In genomic region chr1:39555556-39556415, GRCm38 (mm10) we compare ENCODE assay signal across 10 mouse cellular contexts. TPM values are rescaled to one million over a fixed set of nuclear protein-coding genes. Genes with fewer than 3 reads are reported as not detected.
A peak's percentile ranks its signal among the peaks of the same experiment; 100 is the strongest.
DNase-seq lines count a peak whose midpoint lies in the region; ATAC-seq and TF ChIP-seq lines count a peak whose summit lies in the region.
"Had no signal": no experiment of that assay in that cellular context is flagged by ENCODE, and none has a peak within 500 bp of the region (broad histone marks: within the 10 kb centered on the region; RNA-seq: fewer than 3 reads in every experiment).

No protein-coding gene starts in this region.

- no peaks in the 10 kb centered on the region for H3K9me3 ChIP-seq in kidney, embryonic 16.5 days (ENCODE audit: low read length)

- H3ac ChIP-seq in myocyte (ENCODE audit: control insufficient read depth, insufficient read length): no peak overlapping the region

- DNase-seq in kidney, postnatal 10 days: no peak
- peak; percentile 79 for DNase-seq in MN1 (ENCODE audit: low spot score)
- DNase-seq in frontal cortex, adult 2 months (ENCODE audit: extremely low spot score in 1 of 2, low spot score in 1 of 2): peak; percentile 88 to 90
- DNase-seq in cerebellum, adult 18-20 months: no peak
- no peak for DNase-seq in lung, adult 18-20 months
- DNase-seq: cerebellum, postnatal 36 days had no signal

- H3K4me1 ChIP-seq in kidney, embryonic 16.5 days (ENCODE audit: insufficient read depth, low read length): peaks cover 15% of the 10 kb centered on the region

- H3K27me3 ChIP-seq in kidney, embryonic 16.5 days (ENCODE audit: insufficient read depth, low read length): no peaks in the 10 kb centered on the region
- no peaks in the 10 kb centered on the region for H3K27me3 ChIP-seq in myocyte (ENCODE audit: control insufficient read depth, insufficient read depth, insufficient read length)

- no peak overlapping the region for H3K4me3 ChIP-seq in kidney, embryonic 16.5 days (ENCODE audit: low read length)
- no peak overlapping the region for H3K4me3 ChIP-seq in myocyte

- peaks cover 41% of the 10 kb centered on the region for H3K36me3 ChIP-seq in kidney, embryonic 16.5 days (ENCODE audit: insufficient read depth, low read length)
- H3K36me3 ChIP-seq in myocyte (ENCODE audit: control insufficient read depth, insufficient read depth): peaks cover 26% of the 10 kb centered on the region

- peaks cover 4% of the 10 kb centered on the region for H3K79me2 ChIP-seq in myocyte (ENCODE audit: control insufficient read depth, insufficient read depth)

- H3K9ac ChIP-seq in kidney, embryonic 16.5 days (replicated peaks; ENCODE audit: low read length): no peak overlapping the region
- H3K9ac ChIP-seq: liver, embryonic 14.5 days had no signal

- peak overlapping the region; percentile 78 for H3K27ac ChIP-seq in kidney, embryonic 16.5 days (ENCODE audit: low read length)
- H3K27ac ChIP-seq: liver, embryonic 14.5 days had no signal

- ATAC-seq in kidney, embryonic 16.5 days (ENCODE audit: low FRiP score, low TSS enrichment): peak; percentile 57
- no peak for ATAC-seq in megakaryocyte, adult 5-6 weeks (ENCODE audit: poor library complexity, severe bottlenecking)

- no peak for TF ChIP-seq POLR2A in myocyte (IDR thresholded peaks at IDR 0.05; ENCODE audit: insufficient read length, low read depth)

- 0 out of 2 replicates have a peak overlapping the region, but pooled peaks have one; percentile 13 for H3K4me2 ChIP-seq in kidney, embryonic 16.5 days (replicated peaks; ENCODE audit: low read depth, low read length)
- peak overlapping the region; percentile 84 for H3K4me2 ChIP-seq in myocyte (ENCODE audit: low read depth)

- WGBS in kidney, embryonic 16.5 days: 29% methylated on average over 9 of the region's 9 CpGs

TF ChIP-seq in myocyte, 11 proteins besides CTCF, POLR2A, EP300 and RAD21:
- peak; percentile 34 for TF ChIP-seq USF1 (IDR thresholded peaks at IDR 0.05; ENCODE audit: low read depth)
- peak in 2 of 3 experiments; percentile 8 to 30 for TF ChIP-seq MYOD1 (IDR thresholded peaks at IDR 0.05; ENCODE audit: control insufficient read depth in 1 of 3, insufficient read length in 2 of 3, low read depth in 2 of 3)
- TF ChIP-seq MYOG (IDR thresholded peaks at IDR 0.05; ENCODE audit: control insufficient read depth in 1 of 3, insufficient read depth in 1 of 3, insufficient read length in 2 of 3, low read depth in 2 of 3): no peak
- TF ChIP-seq CEBPB (IDR thresholded peaks at IDR 0.05; ENCODE audit: insufficient read depth, poor library complexity, severe bottlenecking): 0 out of 2 replicates have a peak, but pooled peaks have one; percentile 26
- no peak for TF ChIP-seq REST (IDR thresholded peaks at IDR 0.05; ENCODE audit: insufficient read depth, insufficient read length)
- TF ChIP-seq MAX (IDR thresholded peaks at IDR 0.05; ENCODE audit: low read depth): peak; percentile 87
TF ChIP-seq in myocyte: peak in this region for 4.

RNA-seq across cellular contexts. Expression of gene Cnot11, which starts 21.0 kb away (rescaled TPM):
- polyA plus RNA-seq in kidney, embryonic 16.5 days (2015; fragmentation: Nextera tagmentation; extraction: Ambion mirVana): 14.6 and 15.6 TPM in 2 replicates
- 19.4 and 19.9 TPM in 2 replicates for polyA plus RNA-seq in frontal cortex, adult 2 months (2012; rRNA removed)
- 16.8 TPM for polyA plus RNA-seq in myocyte (2012; fragmentation: generic; extraction: Trizol)
- total RNA-seq in megakaryocyte, adult 5-6 weeks (2015): 16.9 and 17.9 TPM in 2 replicates
- 18.1 and 20.2 TPM in 2 replicates for total RNA-seq in megakaryocyte, adult 5-6 weeks (2017)

RNA-seq across cellular contexts. Expression of gene Rnf149, which starts 21.4 kb away (rescaled TPM):
- 25.8 and 32.6 TPM in 2 replicates for polyA plus RNA-seq in kidney, embryonic 16.5 days (2015; fragmentation: Nextera tagmentation; extraction: Ambion mirVana)
- 25.7 and 29.3 TPM in 2 replicates for polyA plus RNA-seq in frontal cortex, adult 2 months (2012; rRNA removed)
- polyA plus RNA-seq in myocyte (2012; fragmentation: generic; extraction: Trizol): 17.9 TPM
- total RNA-seq in megakaryocyte, adult 5-6 weeks (2015): 56.1 and 61.0 TPM in 2 replicates
- 69.5 and 70.7 TPM in 2 replicates for total RNA-seq in megakaryocyte, adult 5-6 weeks (2017)

Comparison
In these comparisons a context has a peak if more than half of its experiments do, and no peak if none do; other contexts are left out.
1. DNase-seq: peak in MN1 (single experiment) and frontal cortex, adult 2 months (2 of 2); none in kidney, postnatal 10 days (single experiment), cerebellum, adult 18-20 months (0 of 2) and lung, adult 18-20 months (0 of 2).